9 mouse cellular contexts compared by ENCODE assay signal in the genomic region with DNA sequence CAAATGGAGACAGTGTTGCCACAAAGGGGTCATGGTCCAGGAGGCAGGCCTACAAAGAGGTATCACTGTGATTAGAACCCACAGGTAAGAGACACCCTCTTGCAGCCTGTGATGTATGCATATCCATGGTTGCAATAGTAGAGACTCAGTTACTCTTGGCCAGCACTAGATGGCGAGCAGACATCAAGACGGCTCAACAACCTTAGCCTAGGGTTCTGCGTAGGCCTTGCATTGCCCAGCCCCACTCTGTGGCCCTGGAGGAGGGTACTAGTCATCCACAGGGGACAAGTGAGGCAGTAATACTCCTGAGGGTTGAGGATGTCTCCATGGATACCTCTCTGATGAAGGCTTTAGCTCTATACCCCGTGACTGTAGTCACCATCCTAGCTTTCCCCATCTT. TPM values are rescaled to one million over a fixed set of nuclear protein-coding genes. Genes with fewer than 3 reads are reported as not detected.
DNase-seq lines count a peak whose midpoint lies in the region; ATAC-seq lines count a peak whose summit lies in the region.
"Had no signal": no experiment of that assay in that cellular context is flagged by ENCODE, and none has a peak within 500 bp of the region (broad histone marks: within the 10 kb centered on the region; RNA-seq: fewer than 3 reads in every experiment).

No protein-coding gene starts in this region.

- no peaks in the 10 kb centered on the region for H3K4me1 ChIP-seq in hindbrain, embryonic 15.5 days (replicated peaks)
- H3K4me1 ChIP-seq in hindbrain, embryonic 11.5 days (replicated peaks; ENCODE audit: control insufficient read depth, insufficient read depth, low read length), result no peaks in the 10 kb centered on the region
- H3K4me1 ChIP-seq in liver, embryonic 12.5 days, result no peaks in the 10 kb centered on the region

- no peaks in the 10 kb centered on the region for H3K27me3 ChIP-seq in hindbrain, embryonic 15.5 days
- H3K27me3 ChIP-seq in hindbrain, embryonic 11.5 days (ENCODE audit: control insufficient read depth, insufficient read depth, low read length), result no peaks in the 10 kb centered on the region
- H3K27me3 ChIP-seq in liver, embryonic 12.5 days (replicated peaks), result no peaks in the 10 kb centered on the region; the same call in 1 of the 2 replicates

- H3K4me2 ChIP-seq in hindbrain, embryonic 15.5 days, result no peak overlapping the region
- H3K4me2 ChIP-seq in hindbrain, embryonic 11.5 days (replicated peaks; ENCODE audit: low read depth, low read length), result no peak overlapping the region
- no peak overlapping the region for H3K4me2 ChIP-seq in liver, embryonic 12.5 days

- H3K9ac ChIP-seq in hindbrain, embryonic 15.5 days, result no peak overlapping the region
- no peak overlapping the region for H3K9ac ChIP-seq in hindbrain, embryonic 11.5 days (ENCODE audit: low read depth, low read length)
- H3K9ac ChIP-seq in liver, embryonic 12.5 days, result no peak overlapping the region

- no peak overlapping the region for H3K4me3 ChIP-seq in hindbrain, embryonic 15.5 days
- H3K4me3 ChIP-seq in hindbrain, embryonic 11.5 days (ENCODE audit: low read depth, low read length), result no peak overlapping the region
- no peak overlapping the region for H3K4me3 ChIP-seq in liver, embryonic 12.5 days

- H3K9me3 ChIP-seq in hindbrain, embryonic 15.5 days, result no peaks in the 10 kb centered on the region
- H3K9me3 ChIP-seq in hindbrain, embryonic 11.5 days (ENCODE audit: control insufficient read depth, low read length), result no peaks in the 10 kb centered on the region
- no peaks in the 10 kb centered on the region for H3K9me3 ChIP-seq in liver, embryonic 12.5 days (replicated peaks)

- H3K36me3 ChIP-seq in hindbrain, embryonic 15.5 days, result no peaks in the 10 kb centered on the region
- no peaks in the 10 kb centered on the region for H3K36me3 ChIP-seq in hindbrain, embryonic 11.5 days (ENCODE audit: control insufficient read depth, insufficient read depth, low read length)
- no peaks in the 10 kb centered on the region for H3K36me3 ChIP-seq in liver, embryonic 12.5 days

- intact Hi-C loops in left cerebral cortex, postnatal 36 days (cut with DNase I), result loop anchor here (10.0 kb wide), 1 partner anchor 89 kb away; no protein-coding TSS in a partner anchor

- no peak for DNase-seq in hindbrain, embryonic 11.5 days (ENCODE audit: low spot score)
- DNase-seq in 416B (ENCODE audit: low read depth) (peak; percentile 34), ES-CJ7 (ENCODE audit: low read depth, low spot score) (peak; percentile 73)
- DNase-seq in left cerebral cortex, postnatal 36 days (ENCODE audit: low spot score in 2 of 2), result no peak
- DNase-seq in heart, adult 18-20 months, result no peak

- no peak overlapping the region for H3K27ac ChIP-seq in hindbrain, embryonic 15.5 days (replicated peaks)
- no peak overlapping the region for H3K27ac ChIP-seq in hindbrain, embryonic 11.5 days (ENCODE audit: low read depth, low read length)
- no peak overlapping the region for H3K27ac ChIP-seq in liver, embryonic 12.5 days

- 80% methylated on average over 4 of the region's 4 CpGs for WGBS in hindbrain, embryonic 15.5 days
- 73% methylated on average over 4 of the region's 4 CpGs for WGBS in hindbrain, embryonic 11.5 days
- WGBS in liver, embryonic 12.5 days (ENCODE audit: insufficient replicate concordance), result 59% methylated on average over 4 of the region's 4 CpGs

- peak; percentile 46 for ATAC-seq in hindbrain, embryonic 15.5 days (ENCODE audit: low FRiP score, low read depth)
- ATAC-seq in hindbrain, embryonic 11.5 days (ENCODE audit: low FRiP score), result no peak
- ATAC-seq in liver, embryonic 12.5 days, result 0 out of 2 replicates have a peak, but pooled peaks have one; percentile 32
- no peak for ATAC-seq in megakaryocyte, adult 5-6 weeks (ENCODE audit: poor library complexity, severe bottlenecking)

RNA-seq across cellular contexts. Expression of a gene that starts 44.1 kb away (rescaled TPM):
- polyA plus RNA-seq in hindbrain, embryonic 15.5 days (2015; fragmentation: Nextera tagmentation; extraction: Ambion mirVana), result not detected in 2 replicates
- polyA plus RNA-seq in hindbrain, embryonic 11.5 days (2014; fragmentation: Nextera tagmentation; extraction: Ambion mirVana), result not detected in 2 replicates
- 0.24 TPM in 1 of 2 replicates, not detected in the other for polyA plus RNA-seq in liver, embryonic 12.5 days (2016; fragmentation: Nextera tagmentation; extraction: Ambion mirVana)
- total RNA-seq in megakaryocyte, adult 5-6 weeks (2015), result 0.18 and 0.59 TPM in 2 replicates
- total RNA-seq in megakaryocyte, adult 5-6 weeks (2017), result not detected in 2 replicates
- total RNA-seq in left cerebral cortex, postnatal 36 days (2021), result not detected
- under 1 TPM in 1 of 2 experiments, not detected in 1; 0.17 TPM for total RNA-seq in heart, adult 18-20 months (2021)
- polyA plus RNA-seq: neural tube, embryonic 11.5 days had no signal

RNA-seq across cellular contexts. Expression of a gene that starts 59.0 kb away (rescaled TPM):
- polyA plus RNA-seq in hindbrain, embryonic 15.5 days (2015; fragmentation: Nextera tagmentation; extraction: Ambion mirVana), result 0.17 and 0.44 TPM in 2 replicates
- polyA plus RNA-seq in hindbrain, embryonic 11.5 days (2014; fragmentation: Nextera tagmentation; extraction: Ambion mirVana), result 0.17 TPM in 1 of 2 replicates, not detected in the other
- 105 and 113 TPM in 2 replicates for polyA plus RNA-seq in liver, embryonic 12.5 days (2016; fragmentation: Nextera tagmentation; extraction: Ambion mirVana)
- total RNA-seq in megakaryocyte, adult 5-6 weeks (2015), result not detected in 2 replicates
- total RNA-seq in megakaryocyte, adult 5-6 weeks (2017), result not detected in 2 replicates
- total RNA-seq in left cerebral cortex, postnatal 36 days (2021), result not detected
- not detected for total RNA-seq in heart, adult 18-20 months (2021)
- polyA plus RNA-seq: neural tube, embryonic 11.5 days had no signal

Comparison
In these comparisons a context has a peak if more than half of its experiments do, and no peak if none do; other contexts are left out.
1. ATAC-seq: peak in hindbrain, embryonic 15.5 days (single experiment) and liver, embryonic 12.5 days (single experiment); none in hindbrain, embryonic 11.5 days (single experiment) and megakaryocyte, adult 5-6 weeks (single experiment).
2. DNase-seq: peak in 416B (single experiment) and ES-CJ7 (single experiment); none in hindbrain, embryonic 11.5 days (single experiment), left cerebral cortex, postnatal 36 days (0 of 2) and heart, adult 18-20 months (0 of 2).